Mouse (Mus musculus) right cerebral cortex, postnatal 25 days (tissue): ENCODE results near the gene Txndc11.

Experiments used
- DNase-seq: peaks from one replicate; pipeline ENCODE4 v3.0.0; 2022

The Txndc11 gene

DNA sequence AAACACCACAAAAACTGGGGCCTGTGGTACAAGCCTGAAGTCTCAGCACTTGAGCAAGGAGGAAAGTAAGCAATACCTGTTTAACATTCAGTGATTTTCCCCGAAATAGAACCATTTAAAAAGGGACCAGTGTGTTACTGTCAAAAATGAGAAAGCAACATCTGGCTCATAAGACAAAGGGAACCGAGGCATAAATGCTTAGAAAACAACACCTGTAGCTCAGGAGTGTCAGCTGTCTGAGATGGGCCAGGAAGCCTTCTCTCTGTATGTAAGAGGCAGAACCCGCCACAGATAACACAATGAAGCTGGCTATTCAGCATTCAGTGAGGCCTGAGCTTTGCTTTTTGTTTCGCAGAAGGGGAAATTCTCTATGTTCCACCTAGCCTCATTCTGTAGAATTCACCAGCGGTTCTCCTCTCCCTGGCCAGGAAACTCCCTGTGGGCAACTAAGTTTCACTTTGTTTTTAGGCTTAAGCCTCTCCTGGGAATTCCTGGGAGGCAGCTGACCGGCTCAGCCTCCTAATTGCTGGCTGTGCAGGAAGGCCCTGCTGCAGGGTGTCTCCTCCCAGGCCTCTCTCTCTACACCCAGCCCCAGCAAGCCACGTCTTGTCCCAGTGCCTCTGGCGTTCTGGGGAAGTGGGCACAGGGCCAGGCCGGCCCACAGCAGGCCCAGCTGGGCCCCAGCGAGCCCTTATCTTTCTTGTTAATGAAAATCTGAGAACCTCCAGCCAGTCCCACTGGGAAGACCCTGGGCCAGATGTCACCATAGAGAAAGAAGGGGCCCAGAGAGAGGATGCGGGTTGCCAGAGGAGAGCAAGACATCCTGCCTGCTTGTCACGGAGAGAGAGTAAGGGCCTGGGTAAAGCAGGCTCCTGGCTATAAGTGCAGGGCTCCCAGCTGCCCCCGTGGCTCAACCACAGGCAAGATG, 71.4 kb downstream of the Txndc11 start:
- no peak for DNase-seq

DNA sequence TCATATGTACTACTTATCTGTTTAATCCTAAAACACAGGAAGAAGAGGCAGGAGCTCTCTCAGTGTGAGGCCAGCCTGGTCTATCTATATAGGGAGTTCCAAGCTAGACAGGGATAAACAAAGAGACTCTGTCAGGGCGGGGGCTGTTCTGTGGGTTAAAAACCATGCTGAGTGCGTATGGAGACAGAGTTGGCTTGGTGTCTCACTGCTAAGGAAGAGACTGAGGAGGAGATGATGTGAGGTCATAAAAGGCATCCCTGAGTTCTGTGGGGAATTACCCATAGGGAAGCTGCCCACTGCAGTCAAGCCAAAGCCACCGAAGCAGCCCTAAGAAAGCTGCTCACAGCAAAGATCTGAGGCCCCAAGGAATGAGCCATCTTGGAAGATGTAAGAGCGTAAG, 73.8 kb downstream of the Txndc11 start, which contains the start of gene Snn:
Gene Snn (plus strand): TSS at position 301 of the 400 bp plus-strand sequence.
- DNase-seq = no peak

DNA sequence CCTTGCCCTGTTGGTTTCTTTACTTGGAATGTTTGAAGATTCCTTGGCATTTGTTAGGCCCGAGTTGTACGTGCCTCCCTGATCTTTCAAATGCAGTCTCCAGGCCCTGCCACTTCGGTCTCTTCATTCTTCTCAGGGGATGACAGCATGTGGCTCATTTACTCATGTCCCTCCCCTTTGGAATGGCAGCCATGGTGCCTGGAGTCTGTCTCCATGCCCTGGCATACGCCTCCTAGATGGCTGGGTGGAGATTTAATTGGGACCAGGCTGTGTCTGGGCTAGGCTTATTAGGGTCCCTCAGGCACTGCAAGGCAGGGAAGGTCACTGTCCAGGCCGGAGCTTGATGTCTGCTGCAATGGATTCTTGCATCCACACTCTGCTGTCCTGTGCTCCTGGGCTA, 78.5 kb downstream of the Txndc11 start:
- no peak for DNase-seq

DNA sequence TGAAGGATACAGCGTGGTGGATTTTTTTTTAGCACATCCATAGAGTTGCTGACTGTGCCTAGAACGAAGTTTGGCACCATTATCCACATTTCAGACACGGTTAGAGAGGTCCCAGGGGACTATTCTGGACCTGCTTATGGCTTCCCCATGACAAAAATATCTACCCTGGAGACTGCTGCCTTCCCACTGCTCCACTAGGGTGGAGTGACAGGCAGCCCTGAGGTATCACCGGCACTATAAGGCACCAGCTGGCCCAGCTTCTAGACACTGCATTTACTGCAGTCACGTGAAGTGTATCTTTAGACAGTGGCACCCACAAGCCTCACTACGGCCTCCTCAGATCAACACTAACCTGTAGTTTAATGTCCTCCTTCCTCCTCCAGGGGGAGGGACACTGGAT, 79.6 kb downstream of the Txndc11 start:
- no peak for DNase-seq

GRCm38 (mm10) chr16:11054409-11054808, 80.0 kb downstream of the Txndc11 start:
- DNase-seq = no peak

GRCm38 (mm10) chr16:11051134-11051533, 83.3 kb downstream of the Txndc11 start:
- no peak for DNase-seq

GRCm38 (mm10) chr16:11050226-11050625, 84.2 kb downstream of the Txndc11 start:
- DNase-seq = no peak

- no peak for DNase-seq
Observed at GRCm38 (mm10) chr16:11047130-11047529, 87.3 kb downstream of the Txndc11 start.

DNA sequence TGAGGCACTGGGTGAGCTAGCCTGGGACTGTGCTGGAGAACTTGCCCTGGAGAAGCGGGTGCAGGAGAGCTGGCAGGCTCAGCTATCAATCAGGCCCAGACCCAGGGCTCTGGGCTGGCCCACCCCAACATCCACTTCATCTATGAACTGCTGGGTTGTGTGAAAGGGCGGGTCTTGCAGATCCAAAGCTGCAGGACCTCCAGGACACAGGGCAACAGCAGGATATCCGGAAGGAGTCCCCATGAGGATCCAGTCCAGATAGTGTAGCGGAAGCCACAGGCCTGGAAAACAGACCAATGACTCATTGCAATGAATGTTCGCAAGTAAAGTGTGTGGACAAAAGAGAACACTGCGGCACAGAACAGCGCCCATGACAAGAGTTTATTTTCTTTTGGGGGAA, 88.0 kb downstream of the Txndc11 start:
- DNase-seq = no peak

DNA sequence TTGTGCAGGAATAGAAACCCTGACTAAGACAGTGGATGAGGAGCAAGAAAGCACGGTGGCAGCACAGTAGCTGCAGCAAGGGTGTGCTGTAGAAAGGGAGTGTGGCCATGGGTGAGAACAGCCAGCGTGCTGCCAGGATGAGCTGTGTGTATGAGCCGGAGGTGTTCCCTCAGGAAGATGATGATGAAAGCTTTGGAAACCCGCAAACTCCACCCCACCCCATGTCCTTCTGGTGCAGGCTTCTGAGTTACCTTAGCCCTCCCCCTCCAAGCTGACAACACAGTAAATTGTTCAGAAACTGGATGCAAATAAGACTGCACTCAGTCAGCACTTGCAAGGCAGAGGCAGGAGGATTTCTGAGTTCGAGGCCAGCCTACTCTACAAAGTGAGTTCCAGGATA, 91.2 kb downstream of the Txndc11 start:
- DNase-seq = no peak

GRCm38 (mm10) chr16:11040603-11041002, 93.8 kb downstream of the Txndc11 start:
- DNase-seq = no peak

DNA sequence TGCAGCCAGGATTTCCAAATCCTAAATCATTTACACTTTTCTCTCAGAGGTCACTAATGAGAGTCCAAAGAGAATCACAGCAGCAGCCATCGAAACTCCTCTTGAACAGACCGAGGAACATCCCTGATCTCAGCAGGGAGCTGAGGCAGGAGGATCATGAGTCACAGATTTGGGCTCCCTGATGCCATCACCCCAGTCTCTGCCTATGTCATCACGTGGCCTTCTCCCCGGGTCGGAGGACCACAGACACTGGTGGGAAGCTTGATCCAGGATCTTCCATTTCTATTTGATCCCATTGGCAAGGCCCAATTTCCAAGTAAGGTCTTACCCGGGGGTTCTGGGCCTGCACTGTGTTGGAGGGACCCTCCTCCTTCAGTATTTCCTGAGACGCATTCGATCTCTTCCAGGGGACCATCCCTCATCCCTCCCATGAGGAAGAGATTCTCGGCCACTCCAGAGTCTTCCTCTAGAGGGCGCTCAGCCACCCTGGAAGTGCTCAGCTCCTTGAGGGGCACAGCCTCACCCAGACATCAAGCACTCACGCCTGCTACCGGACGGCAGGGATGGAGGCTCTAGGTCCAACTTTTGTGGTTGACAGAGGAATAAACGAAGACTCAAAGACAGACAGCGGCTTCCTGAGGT, 98.5 kb downstream of the Txndc11 start:
- DNase-seq = peak; percentile 61

DNA sequence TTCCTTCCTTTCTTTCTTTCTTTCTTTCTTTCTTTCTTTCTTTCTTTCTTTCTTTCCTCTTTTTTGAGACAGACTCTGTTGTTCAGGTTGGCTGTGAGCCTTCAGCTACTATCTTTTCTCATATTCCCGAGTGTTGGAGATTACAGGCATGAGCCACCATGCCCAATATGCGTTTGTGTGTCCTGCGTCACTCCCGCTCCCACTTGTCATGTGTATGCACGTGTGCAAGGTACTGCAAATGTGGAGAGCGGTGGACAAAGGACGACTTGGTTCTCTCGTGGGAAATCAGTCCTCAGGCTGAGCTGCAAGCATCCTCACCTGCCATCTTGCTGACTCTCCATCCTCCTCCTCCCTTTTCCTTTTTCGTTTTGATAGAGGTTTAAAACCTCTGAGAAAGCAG, 99.2 kb downstream of the Txndc11 start:
- DNase-seq = no peak

DNA sequence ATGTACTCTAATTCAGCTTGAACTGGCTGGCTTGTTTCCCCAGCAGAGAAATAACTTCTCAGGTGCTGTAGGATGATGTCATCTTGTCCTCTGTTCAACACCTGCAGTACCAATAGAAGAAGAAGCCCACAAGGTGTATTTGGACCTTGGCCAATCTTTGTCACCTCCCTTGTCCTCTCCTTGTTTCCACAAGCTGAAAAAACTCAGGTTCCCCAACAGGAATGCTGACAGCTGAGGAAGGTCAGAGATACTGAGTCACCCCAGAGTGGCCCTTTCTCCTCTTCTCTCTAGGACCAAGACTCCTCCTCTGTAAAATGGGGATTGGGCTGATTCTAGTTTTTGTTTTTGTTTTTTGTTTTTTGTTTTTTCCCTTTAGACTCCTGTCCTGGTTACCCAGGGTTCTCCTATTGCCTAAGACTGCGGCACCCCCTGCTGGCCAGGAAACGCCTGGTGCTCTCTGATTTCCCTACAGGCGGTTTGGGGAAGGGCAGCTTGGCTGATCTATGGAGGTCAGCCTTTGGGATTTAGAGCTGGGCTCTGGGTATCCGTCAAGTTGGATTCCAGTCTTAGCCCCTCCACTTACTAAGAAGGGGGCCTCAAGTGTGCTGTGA, 100.2 kb downstream of the Txndc11 start:
- DNase-seq = peak; percentile 73

DNA sequence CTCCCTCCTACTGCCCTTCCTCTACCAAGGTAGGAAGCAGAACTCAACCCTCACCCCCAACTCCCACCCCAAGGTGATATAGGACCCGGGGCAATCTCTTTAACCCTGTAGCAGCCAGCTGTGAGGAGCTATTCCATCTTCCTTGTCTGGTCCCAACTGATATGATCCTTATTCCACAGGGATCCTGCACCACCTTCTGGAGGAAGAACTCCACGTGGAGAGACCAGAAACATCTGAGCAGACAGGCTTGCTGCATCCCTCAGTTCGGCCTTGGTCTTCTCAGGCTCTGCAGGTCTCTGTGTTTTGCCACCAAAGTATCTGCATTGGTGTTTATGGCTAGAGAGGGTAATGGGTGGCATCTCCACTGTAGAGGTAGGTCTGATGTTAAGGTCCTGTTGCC, 103.1 kb downstream of the Txndc11 start:
- DNase-seq = no peak

DNA sequence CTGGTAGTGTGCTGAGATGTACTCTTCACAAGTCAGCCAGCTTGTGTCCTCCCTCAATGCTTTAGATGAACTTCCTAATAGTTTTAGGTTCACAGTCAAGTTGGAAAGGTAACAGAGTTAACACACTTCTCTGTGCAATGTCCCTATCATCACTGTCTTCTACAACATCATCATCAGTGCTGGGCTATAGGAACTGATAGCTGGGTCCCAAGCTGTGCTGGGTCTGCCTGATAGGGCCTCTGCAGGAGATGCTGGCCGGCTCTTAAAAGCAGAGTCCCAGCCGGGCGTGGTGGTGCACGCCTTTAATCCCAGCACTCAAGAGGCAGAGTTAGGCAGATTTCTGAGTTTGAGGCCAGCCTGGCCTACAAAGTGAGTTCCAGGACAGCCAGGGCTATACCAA, 103.6 kb downstream of the Txndc11 start:
- no peak for DNase-seq

- DNase-seq = no peak
Observed at GRCm38 (mm10) chr16:11028206-11028605, 106.2 kb downstream of the Txndc11 start.
